Mouse (Mus musculus) embryo, embryonic 11 days (tissue): ENCODE data around the gene Ccdc30.
A peak's percentile ranks its signal among the peaks of the same experiment; 100 is the strongest.

Source experiments
- DNase-seq: peaks from one replicate; pipeline ENCODE4 v3.0.0-alpha.2; 2015

The Ccdc30 gene

GRCm38 (mm10) chr4:119412791-119413190 lies 2.5 kb downstream of the Ccdc30 start:
- no peak for DNase-seq

DNA sequence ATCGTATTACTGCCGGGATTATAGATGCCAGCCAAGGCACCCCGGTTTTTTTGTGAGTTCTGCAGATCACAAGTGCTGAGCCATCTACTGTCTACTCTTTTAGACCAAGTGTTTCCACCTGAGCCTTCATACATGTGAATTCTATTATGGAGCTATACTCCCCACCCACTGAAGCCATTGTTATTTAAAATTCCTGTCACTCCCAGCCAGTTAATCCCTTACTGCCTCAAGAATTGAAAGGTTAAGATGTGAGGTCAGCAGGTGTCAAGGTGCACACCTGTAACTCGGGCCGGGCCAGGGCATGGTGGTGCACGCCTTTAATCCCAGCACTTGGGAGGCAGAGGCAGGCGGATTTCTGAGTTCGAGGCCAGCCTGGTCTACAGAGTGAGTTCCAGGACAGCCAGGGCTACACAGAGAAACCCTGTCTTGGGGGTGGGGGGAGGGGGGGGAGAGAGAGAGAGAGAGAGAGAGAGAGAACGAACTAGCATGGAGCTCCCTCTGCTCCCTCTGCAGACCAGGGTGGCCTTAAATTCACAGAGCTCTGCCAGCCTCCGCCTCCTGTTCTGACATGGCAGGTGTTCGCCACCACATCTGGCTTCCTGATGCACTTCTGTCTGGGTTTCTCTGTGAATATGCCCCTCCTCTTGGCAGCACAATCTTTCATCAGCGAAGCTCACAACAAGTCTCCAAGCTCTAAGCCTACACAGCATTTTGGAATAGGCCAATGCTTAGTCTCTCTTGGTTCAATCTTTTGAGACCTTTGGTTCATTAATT lies 3.3 kb downstream of the Ccdc30 start:
- no peak for DNase-seq

GRCm38 (mm10) chr4:119403431-119403830 lies 11.9 kb downstream of the Ccdc30 start:
- DNase-seq, result no peak

DNA sequence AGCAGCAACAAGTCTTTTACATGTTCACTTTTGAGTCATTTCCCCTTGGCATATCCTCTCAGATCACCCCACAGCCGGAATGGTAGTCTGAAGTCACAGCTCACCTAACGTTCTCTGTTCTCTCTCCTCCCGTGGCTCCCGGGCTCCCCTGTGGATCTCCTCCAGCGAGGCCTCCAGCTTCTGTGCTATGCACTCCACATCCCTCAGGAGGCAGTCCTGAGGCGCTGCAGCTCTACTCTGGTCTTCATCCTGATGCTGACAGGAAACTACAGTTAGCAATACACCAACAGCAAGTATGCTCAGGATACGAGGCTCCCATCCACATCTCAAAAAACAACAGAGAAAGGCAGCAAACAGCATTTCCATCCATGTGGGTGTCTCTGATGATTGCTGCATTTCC lies 14.4 kb downstream of the Ccdc30 start:
- no peak for DNase-seq

DNA sequence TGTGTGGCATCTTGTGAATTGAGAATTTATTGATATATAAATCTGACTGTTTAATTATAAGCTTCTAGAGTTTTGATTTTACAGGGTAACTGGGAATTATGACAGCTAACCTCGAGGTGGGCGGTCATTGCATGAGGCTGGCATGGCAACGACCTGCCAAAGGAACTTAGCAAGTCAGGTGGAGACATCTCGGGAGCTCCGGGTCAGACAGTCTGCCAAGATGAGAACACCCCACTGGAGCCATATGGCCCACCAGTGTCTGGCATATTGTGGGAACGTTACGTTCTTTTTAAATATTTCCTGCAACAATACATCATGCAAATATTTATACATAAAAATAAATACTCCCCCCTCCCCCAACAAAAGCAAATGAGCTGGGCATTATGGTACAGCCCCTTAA lies 16.6 kb downstream of the Ccdc30 start:
- no peak for DNase-seq

- DNase-seq, result peak; percentile 36
Observed at GRCm38 (mm10) chr4:119390369-119390768, 25.0 kb downstream of the Ccdc30 start.

DNA sequence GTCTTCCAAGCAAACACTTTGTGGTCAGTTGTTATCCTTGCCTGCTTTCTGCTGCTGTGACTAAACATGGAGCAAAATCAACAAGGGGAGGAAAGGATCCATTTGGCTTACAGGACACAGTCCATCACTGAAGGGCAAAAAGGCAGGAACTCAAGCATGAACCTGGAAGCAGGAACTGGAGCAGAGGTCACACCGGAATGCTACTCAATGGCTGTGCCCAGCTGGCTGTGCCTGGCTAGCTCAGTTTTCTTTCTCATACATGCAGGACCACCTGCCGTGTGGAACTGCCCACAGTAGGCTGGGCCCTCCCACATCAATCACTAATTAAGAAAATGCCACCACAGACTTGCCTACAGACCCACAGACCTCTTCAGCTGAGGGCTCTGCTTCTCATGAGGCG lies 26.1 kb downstream of the Ccdc30 start:
- DNase-seq, result no peak

- DNase-seq, result no peak
Observed at GRCm38 (mm10) chr4:119381471-119382190, 33.7 kb downstream of the Ccdc30 start.

GRCm38 (mm10) chr4:119369460-119369859 lies 45.9 kb downstream of the Ccdc30 start:
- DNase-seq, result no peak

DNA sequence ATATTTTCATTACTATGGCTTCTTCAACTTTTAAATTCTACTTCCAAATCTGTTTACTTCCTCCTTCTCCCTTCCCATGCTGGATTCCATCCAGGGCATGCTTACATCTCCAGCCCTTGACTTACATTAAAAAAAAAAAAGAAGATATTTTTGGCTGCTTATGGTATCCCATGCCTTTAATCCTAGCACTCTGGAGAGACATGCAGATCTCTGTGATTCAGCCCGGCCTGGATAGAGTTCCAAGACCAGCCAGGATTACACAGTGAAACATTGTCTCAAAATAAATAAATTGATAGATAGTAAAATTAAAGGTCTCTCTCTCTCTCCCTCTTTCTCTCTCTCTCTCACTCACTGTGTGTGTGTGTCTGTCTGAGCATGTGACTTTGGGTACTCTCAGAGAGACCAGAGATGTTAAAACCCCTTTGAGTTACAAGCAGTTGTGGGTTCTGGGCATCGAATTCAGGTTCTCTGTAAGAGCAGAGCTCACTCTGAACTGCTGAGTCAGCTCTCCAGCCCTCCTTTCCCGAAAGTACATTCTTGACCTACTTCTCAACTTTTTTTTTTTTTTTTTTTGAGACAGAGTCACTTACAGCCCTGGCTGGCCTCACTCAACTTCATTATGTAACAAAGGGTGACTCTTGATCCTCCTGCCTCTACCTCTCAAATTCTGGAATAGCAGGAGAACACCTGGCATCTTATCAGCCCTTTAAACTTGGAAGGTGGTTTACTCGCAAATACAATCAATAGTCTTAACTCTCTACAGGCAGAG lies 48.4 kb downstream of the Ccdc30 start:
- DNase-seq, result no peak

GRCm38 (mm10) chr4:119362231-119362630 lies 53.1 kb downstream of the Ccdc30 start:
- no peak for DNase-seq

DNA sequence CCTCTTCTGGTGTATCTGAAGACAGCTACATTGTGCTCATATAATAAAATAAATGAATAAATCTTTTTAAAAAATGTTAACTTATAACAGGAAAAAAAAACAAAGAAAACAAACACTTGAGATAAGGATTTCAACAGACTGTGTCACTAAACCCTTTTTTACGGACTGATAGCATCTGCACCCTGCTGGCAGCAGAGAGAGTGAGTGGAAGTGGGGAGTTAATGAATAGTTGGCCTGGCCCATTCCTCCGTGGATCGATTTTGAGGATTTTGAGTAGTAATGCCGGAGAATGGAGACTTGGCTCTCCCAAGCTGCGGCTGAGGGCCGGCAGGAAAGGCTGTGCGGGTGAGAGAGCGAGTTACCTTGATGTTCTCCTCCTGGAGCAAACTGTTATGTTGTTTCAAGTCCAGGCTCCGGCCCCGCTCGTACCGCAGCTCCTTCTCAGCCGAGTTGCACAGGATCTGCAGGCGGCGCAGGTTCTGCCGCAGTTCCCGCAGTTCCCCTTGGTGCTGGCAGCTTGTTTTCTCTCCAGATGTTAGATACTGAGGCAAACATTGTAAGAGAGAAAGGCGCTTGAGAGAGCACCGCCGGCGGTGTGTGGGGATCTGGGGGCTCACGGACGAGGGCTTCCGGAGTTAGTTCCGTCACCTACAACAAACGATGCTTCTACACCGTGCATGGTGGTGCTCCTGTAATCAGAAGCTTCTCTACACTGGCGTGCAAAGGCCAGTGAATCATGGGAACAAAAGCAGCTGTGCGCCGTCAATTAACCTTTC lies 55.9 kb downstream of the Ccdc30 start:
- peak; percentile 56 for DNase-seq

DNA sequence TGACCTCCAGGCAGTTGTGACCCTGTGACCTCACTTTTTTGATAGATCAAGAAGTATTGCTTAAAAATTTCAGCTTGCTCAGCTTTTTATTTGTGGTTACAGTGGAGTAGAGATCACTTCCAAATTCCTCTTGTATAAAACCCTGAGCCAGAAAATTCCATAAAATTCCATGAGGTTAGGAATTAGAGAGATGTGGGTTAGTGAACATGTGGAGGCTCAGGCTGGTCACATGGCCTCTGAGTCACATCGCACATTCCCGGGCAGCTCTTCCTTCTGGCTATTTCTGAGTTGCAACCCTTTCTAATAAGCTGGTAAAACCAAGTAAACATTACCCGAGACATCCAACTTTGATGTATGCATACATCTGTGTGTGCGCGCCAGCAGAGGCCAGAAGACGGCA lies 69.8 kb downstream of the Ccdc30 start:
- DNase-seq, result no peak

GRCm38 (mm10) chr4:119338861-119339361 lies 76.4 kb downstream of the Ccdc30 start:
- peak; percentile 76 for DNase-seq

DNA sequence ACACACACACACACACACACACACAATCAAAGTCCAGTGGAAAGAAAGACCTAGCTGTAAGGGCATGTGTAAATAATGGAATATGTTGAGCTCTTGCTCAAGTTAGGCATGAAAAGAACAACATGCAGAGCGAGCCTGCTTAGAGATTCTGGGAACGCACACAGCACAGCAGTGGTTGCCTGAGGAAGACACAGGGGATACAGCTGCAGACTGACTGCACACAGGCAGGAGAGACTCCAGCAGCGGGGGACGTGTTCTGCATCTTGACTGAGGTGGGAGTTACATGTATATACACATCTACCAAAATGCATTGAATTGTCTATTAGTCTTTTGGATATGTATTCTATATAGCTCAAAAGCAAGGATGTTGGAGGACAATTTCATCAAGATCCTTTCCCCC lies 76.9 kb downstream of the Ccdc30 start:
- DNase-seq, result no peak

GRCm38 (mm10) chr4:119333487-119333886 lies 81.8 kb downstream of the Ccdc30 start:
- DNase-seq, result no peak

DNA sequence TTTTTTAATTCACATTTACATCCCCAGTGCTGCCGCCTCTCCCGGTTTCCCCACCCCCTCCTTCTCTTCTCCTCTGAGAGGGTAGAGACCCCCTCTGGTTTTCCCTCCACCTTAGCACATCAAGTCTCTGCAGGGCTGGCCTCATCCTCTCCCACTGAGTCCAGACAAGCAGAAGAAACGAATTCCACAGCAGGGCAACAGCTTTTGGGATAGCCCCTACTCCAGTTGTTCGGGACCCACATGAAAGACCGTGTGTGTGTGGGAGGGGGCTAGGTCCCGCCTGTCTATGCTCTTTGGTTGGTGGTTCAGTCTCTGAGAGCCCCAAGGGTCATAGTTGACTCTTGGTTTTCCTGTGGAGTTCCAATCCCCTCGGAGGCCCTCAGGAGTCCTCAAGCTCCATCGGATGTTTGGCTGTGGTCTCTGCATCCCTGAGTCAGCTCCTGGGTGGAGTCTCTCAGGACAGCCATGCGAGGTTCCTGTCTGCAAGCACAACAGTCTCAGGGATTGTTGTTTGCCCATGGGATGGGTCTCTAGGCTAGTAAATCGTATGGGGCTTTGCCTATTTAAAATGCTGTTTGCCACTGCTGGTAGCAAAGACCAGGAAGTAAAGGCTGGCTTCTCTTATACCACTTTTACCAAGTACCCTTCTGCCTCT lies 94.3 kb downstream of the Ccdc30 start:
- DNase-seq, result peak; percentile 18

DNA sequence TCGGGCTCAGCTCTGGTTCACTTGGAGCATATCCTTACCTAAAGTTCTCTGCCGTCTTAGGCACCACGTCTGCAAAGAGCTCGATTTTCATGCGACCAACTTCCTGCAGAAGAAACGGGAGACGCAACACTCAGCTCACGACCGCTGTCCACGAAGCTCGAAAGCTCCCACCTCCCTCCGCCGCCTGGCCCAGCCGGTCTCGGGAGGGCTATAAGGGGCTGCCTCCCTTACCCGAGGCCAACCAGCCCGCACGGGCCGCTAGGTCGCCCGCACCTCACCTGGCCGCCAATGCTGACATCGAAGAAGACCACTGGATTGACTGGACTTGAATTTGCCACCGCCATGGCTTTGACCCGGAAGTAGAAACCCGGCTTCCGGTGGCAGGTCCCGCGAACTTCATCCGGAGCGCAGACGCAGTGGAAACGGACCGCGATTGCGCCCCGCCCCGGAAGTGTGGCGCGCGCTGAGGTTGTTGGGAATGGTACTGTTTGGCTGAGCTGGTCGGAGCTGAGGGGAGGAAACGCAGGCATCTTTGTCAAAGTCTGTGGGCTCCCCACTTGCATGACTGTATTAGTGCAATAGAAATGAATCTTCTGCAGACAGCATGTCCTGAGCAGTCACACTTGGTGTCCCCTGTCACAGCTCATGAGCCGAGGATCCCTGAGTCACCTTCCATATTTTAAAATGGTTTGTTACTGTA lies 95.0 kb downstream of the Ccdc30 start, which contains the start of gene Ppih:
TSS of gene Ppih (minus strand) at position 416 of the 700 bp plus-strand sequence.
- peak; percentile 96 for DNase-seq

DNA sequence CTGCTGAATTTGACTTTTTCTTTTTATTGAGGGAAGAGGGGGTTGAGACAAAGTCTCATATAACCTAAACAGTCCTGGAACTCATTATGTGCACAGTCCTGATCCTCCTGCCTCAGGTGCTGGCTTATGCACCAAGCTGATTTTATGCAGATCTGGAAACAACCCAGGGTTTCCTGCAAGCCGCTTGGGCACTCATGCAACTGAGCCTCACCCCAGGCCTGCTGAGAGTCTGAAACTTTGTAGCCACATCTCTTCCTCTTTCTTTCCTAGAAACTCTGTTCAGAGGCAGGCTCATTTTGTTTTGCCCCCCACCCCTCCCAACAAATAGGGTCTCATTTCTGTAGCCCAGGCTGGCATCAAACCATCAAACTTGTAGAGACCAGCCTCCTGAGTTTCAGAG lies 101.6 kb downstream of the Ccdc30 start:
- DNase-seq, result no peak

DNA sequence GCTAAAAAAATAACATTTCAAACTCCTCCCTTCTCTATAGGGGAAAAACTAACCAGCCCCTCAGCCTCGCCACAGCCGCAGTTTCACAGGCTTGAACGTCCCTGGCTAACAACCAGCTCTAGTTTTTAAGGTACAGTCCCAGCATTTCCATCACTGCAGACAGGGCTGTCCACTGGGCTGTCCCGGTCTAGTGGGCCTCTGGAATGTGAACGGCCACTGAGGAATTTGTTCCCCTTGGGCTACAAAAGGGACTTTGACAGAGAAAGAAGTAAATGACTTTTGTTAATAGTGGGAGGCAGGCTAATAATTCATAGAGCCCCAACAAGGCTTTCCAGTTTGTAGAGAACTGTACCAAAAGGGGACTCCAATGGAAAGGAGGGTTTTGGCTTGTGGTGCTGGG lies 109.9 kb downstream of the Ccdc30 start:
- DNase-seq, result no peak

GRCm38 (mm10) chr4:119303291-119303690 lies 112.0 kb downstream of the Ccdc30 start:
- DNase-seq, result no peak
